7 mouse cellular contexts compared by ENCODE assay signal in the genomic region with DNA sequence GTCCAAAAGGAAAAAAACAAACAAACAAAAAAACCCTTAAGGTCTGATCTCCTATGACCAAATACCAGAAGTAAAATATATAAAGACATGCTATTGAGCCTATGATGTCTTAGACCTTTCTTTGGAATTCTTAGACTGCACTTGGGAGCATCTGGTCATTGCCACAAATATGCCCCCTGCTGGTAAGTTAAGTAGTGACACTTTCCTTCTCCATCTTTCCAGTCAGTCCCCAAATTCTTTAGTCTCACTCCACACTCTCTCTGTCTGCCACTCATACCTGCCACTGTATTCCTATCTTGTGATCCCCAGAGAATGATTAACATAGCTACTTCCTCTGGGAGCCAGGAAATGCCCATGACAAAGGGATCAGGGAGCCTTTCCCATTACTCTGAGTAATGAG. TPM values are rescaled to one million over a fixed set of nuclear protein-coding genes. Genes with fewer than 3 reads are reported as not detected.
A peak's percentile ranks its signal among the peaks of the same experiment; 100 is the strongest.
DNase-seq lines count a peak whose midpoint lies in the region; ATAC-seq lines count a peak whose summit lies in the region.

No protein-coding gene starts in this region.

- no peaks in the 10 kb centered on the region for H3K9me3 ChIP-seq in hindbrain, embryonic 14.5 days (ENCODE audit: control insufficient read depth, low read length)
- no peaks in the 10 kb centered on the region for H3K9me3 ChIP-seq in hindbrain, embryonic 10.5 days

- no peak overlapping the region for H3K9ac ChIP-seq in hindbrain, embryonic 14.5 days

- peaks cover 5% of the 10 kb centered on the region; the same call in 1 of the 2 replicates for H3K27me3 ChIP-seq in hindbrain, embryonic 14.5 days (ENCODE audit: control insufficient read depth, insufficient read depth, low read length)
- H3K27me3 ChIP-seq in hindbrain, embryonic 10.5 days (ENCODE audit: insufficient read depth, poor library complexity, severe bottlenecking) = peaks cover 19% of the 10 kb centered on the region

- intact Hi-C loops in left cerebral cortex, postnatal 36 days (cut with DNase I) = no loop called here

- ATAC-seq in hindbrain, embryonic 14.5 days (ENCODE audit: low FRiP score) = no peak
- no peak for ATAC-seq in inflammation-experienced regulatory T-cells, adult 6 months

- no peak overlapping the region for H3K4me3 ChIP-seq in hindbrain, embryonic 14.5 days (replicated peaks; ENCODE audit: low read length)
- no peak overlapping the region for H3K4me3 ChIP-seq in hindbrain, embryonic 10.5 days

- H3K36me3 ChIP-seq in hindbrain, embryonic 14.5 days (replicated peaks; ENCODE audit: control insufficient read depth, insufficient read depth) = no peaks in the 10 kb centered on the region
- H3K36me3 ChIP-seq in hindbrain, embryonic 10.5 days = no peaks in the 10 kb centered on the region

- no peak overlapping the region for H3K27ac ChIP-seq in hindbrain, embryonic 14.5 days
- H3K27ac ChIP-seq in hindbrain, embryonic 10.5 days = no peak overlapping the region

- peak; percentile 73 for DNase-seq in hindbrain, embryonic 14.5 days (ENCODE audit: low spot score)
- no peak for DNase-seq in hindbrain, embryonic 10.5 days (ENCODE audit: low spot score)
- DNase-seq in thymus, postnatal 0 days (ENCODE audit: low spot score) = peak; percentile 36
- no peak for DNase-seq in thymus, adult 18-20 months
- peak; percentile 26 for DNase-seq in c-Kit-negative CD71-positive TER-119-positive erythroid progenitor cells, embryonic 14.5 days (ENCODE audit: low read depth, low spot score)
- peak; percentile 23 to 41 for DNase-seq in left cerebral cortex, postnatal 36 days (ENCODE audit: low spot score in 2 of 2)

- no peak overlapping the region for H3K4me2 ChIP-seq in hindbrain, embryonic 14.5 days (replicated peaks)

- H3K4me1 ChIP-seq in hindbrain, embryonic 14.5 days (replicated peaks; ENCODE audit: control insufficient read depth, insufficient read depth, low read length) = peaks cover 11% of the 10 kb centered on the region
- peaks cover 32% of the 10 kb centered on the region for H3K4me1 ChIP-seq in hindbrain, embryonic 10.5 days (replicated peaks)

RNA-seq across cellular contexts. Expression of gene Myoz1, which starts 2.0 kb away (rescaled TPM):
- polyA plus RNA-seq in hindbrain, embryonic 14.5 days (2014; fragmentation: Nextera tagmentation; extraction: Ambion mirVana) = not detected in 2 replicates
- polyA plus RNA-seq in hindbrain, embryonic 10.5 days (2016; fragmentation: Nextera tagmentation; extraction: Ambion mirVana) = 0.27 and 0.51 TPM in 2 replicates
- polyA plus RNA-seq in thymus, postnatal 0 days (2015; fragmentation: Nextera tagmentation; extraction: Ambion mirVana) = 0.52 and 0.59 TPM in 2 replicates
- total RNA-seq in left cerebral cortex, postnatal 36 days (2021) = not detected
- not detected for polyA plus RNA-seq in inflammation-experienced regulatory T-cells, adult 6 months (2017; shearing (Covaris generic))

RNA-seq across cellular contexts. Expression of gene Synpo2l, which starts 9.8 kb away (rescaled TPM):
- 0.07 and 0.09 TPM in 2 replicates for polyA plus RNA-seq in hindbrain, embryonic 14.5 days (2014; fragmentation: Nextera tagmentation; extraction: Ambion mirVana)
- 0.21 and 0.46 TPM in 2 replicates for polyA plus RNA-seq in hindbrain, embryonic 10.5 days (2016; fragmentation: Nextera tagmentation; extraction: Ambion mirVana)
- 0.22 and 0.30 TPM in 2 replicates for polyA plus RNA-seq in thymus, postnatal 0 days (2015; fragmentation: Nextera tagmentation; extraction: Ambion mirVana)
- total RNA-seq in left cerebral cortex, postnatal 36 days (2021) = under 1 TPM; 0.27 to 0.34 TPM
- not detected for polyA plus RNA-seq in inflammation-experienced regulatory T-cells, adult 6 months (2017; shearing (Covaris generic))

RNA-seq across cellular contexts. Expression of gene Sec24c, which starts 15.8 kb away (rescaled TPM):
- 84.9 and 87.1 TPM in 2 replicates for polyA plus RNA-seq in hindbrain, embryonic 14.5 days (2014; fragmentation: Nextera tagmentation; extraction: Ambion mirVana)
- polyA plus RNA-seq in hindbrain, embryonic 10.5 days (2016; fragmentation: Nextera tagmentation; extraction: Ambion mirVana) = 111 and 112 TPM in 2 replicates
- polyA plus RNA-seq in thymus, postnatal 0 days (2015; fragmentation: Nextera tagmentation; extraction: Ambion mirVana) = 52.2 and 56.8 TPM in 2 replicates
- 100 to 1,000 TPM in 1 of 2 experiments, 10 to 100 TPM in 1; 94.0 to 126 TPM for total RNA-seq in left cerebral cortex, postnatal 36 days (2021)
- polyA plus RNA-seq in inflammation-experienced regulatory T-cells, adult 6 months (2017; shearing (Covaris generic)) = 100 to 1,000 TPM in 2 of 3 experiments, 10 to 100 TPM in 1; 99.7 to 119 (median 115) TPM

RNA-seq across cellular contexts. Expression of gene Usp54, which starts 17.5 kb away (rescaled TPM):
- polyA plus RNA-seq in hindbrain, embryonic 14.5 days (2014; fragmentation: Nextera tagmentation; extraction: Ambion mirVana) = 13.1 and 13.2 TPM in 2 replicates
- 12.7 and 14.0 TPM in 2 replicates for polyA plus RNA-seq in hindbrain, embryonic 10.5 days (2016; fragmentation: Nextera tagmentation; extraction: Ambion mirVana)
- polyA plus RNA-seq in thymus, postnatal 0 days (2015; fragmentation: Nextera tagmentation; extraction: Ambion mirVana) = 1.6 and 1.8 TPM in 2 replicates
- total RNA-seq in left cerebral cortex, postnatal 36 days (2021) = 10 to 100 TPM; 48.3 to 53.7 TPM
- polyA plus RNA-seq in inflammation-experienced regulatory T-cells, adult 6 months (2017; shearing (Covaris generic)) = 1 to 10 TPM; 1.6 to 2.6 (median 1.7) TPM

RNA-seq across cellular contexts. Expression of gene Fut11, which starts 36.4 kb away (rescaled TPM):
- polyA plus RNA-seq in hindbrain, embryonic 14.5 days (2014; fragmentation: Nextera tagmentation; extraction: Ambion mirVana) = 25.1 and 31.8 TPM in 2 replicates
- 20.1 and 20.7 TPM in 2 replicates for polyA plus RNA-seq in hindbrain, embryonic 10.5 days (2016; fragmentation: Nextera tagmentation; extraction: Ambion mirVana)
- polyA plus RNA-seq in thymus, postnatal 0 days (2015; fragmentation: Nextera tagmentation; extraction: Ambion mirVana) = 12.2 and 13.3 TPM in 2 replicates
- total RNA-seq in left cerebral cortex, postnatal 36 days (2021) = 10 to 100 TPM; 16.7 to 18.7 TPM
- 1 to 10 TPM; 4.9 to 6.5 (median 6.3) TPM for polyA plus RNA-seq in inflammation-experienced regulatory T-cells, adult 6 months (2017; shearing (Covaris generic))

Comparison
In these comparisons a context has a peak if more than half of its experiments do, and no peak if none do; other contexts are left out.
1. DNase-seq: peak in hindbrain, embryonic 14.5 days (single experiment), thymus, postnatal 0 days (single experiment), c-Kit-negative CD71-positive TER-119-positive erythroid progenitor cells, embryonic 14.5 days (single experiment) and left cerebral cortex, postnatal 36 days (2 of 2); none in hindbrain, embryonic 10.5 days (single experiment) and thymus, adult 18-20 months (0 of 2).